Mouse (Mus musculus): ENCODE measurements around the gene Ly6c2.
"Not testable (repeated sequence)": the region's sequence is repeated elsewhere in the genome, so short reads cannot be mapped to it uniquely, and the experiment has no call there.

The Ly6c2 gene

GRCm38 (mm10) chr15:75111861-75112630 is at the start of gene Ly6c2:
Gene Ly6c2, minus strand, starts transcription at chr15:75111970.
- DNase-seq (ENCODE audit: low spot score in 2 of 2), result not testable (repeated sequence)

GRCm38 (mm10) chr15:75157646-75158045 is 45.9 kb upstream of the Ly6c2 start:
- DNase-seq (ENCODE audit: low spot score in 2 of 2), result no peak

GRCm38 (mm10) chr15:75154940-75155339 is 43.2 kb upstream of the Ly6c2 start, which contains the start of gene Ly6g:
Gene Ly6g, plus strand, starts transcription at chr15:75155240.
- no peak for DNase-seq (ENCODE audit: low spot score in 2 of 2)

GRCm38 (mm10) chr15:75153087-75153486 is 41.3 kb upstream of the Ly6c2 start:
- no peak for DNase-seq (ENCODE audit: low spot score in 2 of 2)

GRCm38 (mm10) chr15:75143735-75144134 is 32.0 kb upstream of the Ly6c2 start:
- peak in 1 of 2 experiments; percentile 5 for DNase-seq (ENCODE audit: low spot score in 2 of 2)

- peak; percentile 21 to 43 for DNase-seq (ENCODE audit: low spot score in 2 of 2)
Observed at GRCm38 (mm10) chr15:75141812-75142360, 30.1 kb upstream of the Ly6c2 start.

GRCm38 (mm10) chr15:75137739-75138138 is 26.0 kb upstream of the Ly6c2 start:
- not testable (repeated sequence) for DNase-seq (ENCODE audit: low spot score in 2 of 2)

- not testable (repeated sequence) for DNase-seq (ENCODE audit: low spot score in 2 of 2)
Observed at GRCm38 (mm10) chr15:75135090-75135783, 23.5 kb upstream of the Ly6c2 start.

GRCm38 (mm10) chr15:75132346-75132745 is 20.6 kb upstream of the Ly6c2 start:
- DNase-seq (ENCODE audit: low spot score in 2 of 2), result not testable (repeated sequence)

- DNase-seq (ENCODE audit: low spot score in 2 of 2), result peak; percentile 38 to 58
Observed at GRCm38 (mm10) chr15:75120066-75120465, 8.3 kb upstream of the Ly6c2 start.

GRCm38 (mm10) chr15:75118742-75119141 is 7.0 kb upstream of the Ly6c2 start:
- DNase-seq (ENCODE audit: low spot score in 2 of 2), result peak; percentile 46 to 64

- not testable (repeated sequence) for DNase-seq (ENCODE audit: low spot score in 2 of 2)
Observed at GRCm38 (mm10) chr15:75117481-75117880, 5.7 kb upstream of the Ly6c2 start.

- DNase-seq (ENCODE audit: low spot score in 2 of 2), result peak; percentile 77 to 81
Observed at GRCm38 (mm10) chr15:75116525-75116924, 4.8 kb upstream of the Ly6c2 start.

GRCm38 (mm10) chr15:75110424-75110823 is 1.3 kb downstream of the Ly6c2 start:
- DNase-seq (ENCODE audit: low spot score in 2 of 2), result not testable (repeated sequence)

- DNase-seq (ENCODE audit: low spot score in 2 of 2), result no peak
Observed at GRCm38 (mm10) chr15:75099261-75099660, 12.5 kb downstream of the Ly6c2 start.

GRCm38 (mm10) chr15:75088041-75088440 is 23.7 kb downstream of the Ly6c2 start:
- peak; percentile 17 to 20 for DNase-seq (ENCODE audit: low spot score in 2 of 2)

GRCm38 (mm10) chr15:75069965-75070364 is 41.8 kb downstream of the Ly6c2 start:
- no peak for DNase-seq (ENCODE audit: low spot score in 2 of 2)

- DNase-seq (ENCODE audit: low spot score in 2 of 2), result peak; percentile 51 to 73
Observed at GRCm38 (mm10) chr15:75062030-75062574, 49.7 kb downstream of the Ly6c2 start.

- DNase-seq (ENCODE audit: low spot score in 2 of 2), result peak; percentile 39 to 71
Observed at GRCm38 (mm10) chr15:75060505-75060904, 51.3 kb downstream of the Ly6c2 start.

All from natural killer cell, adult 2 months (primary cell).